Mouse (Mus musculus): ENCODE results near the gene Farp1. TPM values are rescaled to one million over a fixed set of nuclear protein-coding genes. Genes with fewer than 3 reads are reported as not detected.

Gene Farp1
- polyA plus RNA-seq, 1 experiment from 2014 or later, result 8.8 TPM

GRCm38 (mm10) chr14:121330090-121330408 is 295.0 kb downstream of the Farp1 start:
- Histone ChIP-seq H3K9ac (no peak overlapping the region), H3K27me3 (replicated peaks) (no peaks in the 10 kb centered on the region), H3K27ac (no peak overlapping the region), H3K36me3 (peaks cover 32% of the 10 kb centered on the region), H3K4me1 (peaks cover 56% of the 10 kb centered on the region), H3K4me2 (no peak overlapping the region), H3K4me3 (no peak overlapping the region), H3K9me3 (replicated peaks) (no peaks in the 10 kb centered on the region)
- no peak for ATAC-seq
- 79% methylated on average over 3 of the region's 3 CpGs for WGBS (ENCODE audit: insufficient replicate concordance)

Other genes starting within 250 kb of the Farp1 start
- 83.2 and 87.3 TPM in 2 replicates for gene Ipo5, start 124.0 kb upstream of the Farp1 start, polyA plus RNA-seq (2016; fragmentation: Nextera tagmentation; extraction: Ambion mirVana)